Mouse (Mus musculus) B cell, adult 2 months (primary cell): Measurements from ENCODE around the gene Ace2.

ENCODE experiments used
- DNase-seq, 2 experiments: peaks; one replicate each; pipeline ENCODE4 v3.0.0; 2022

Gene Ace2

GRCm38 (mm10) chrX:164183844-164184243 is 44.7 kb downstream of the Ace2 start:
- DNase-seq, result peak; percentile 55 to 62

- no peak for DNase-seq
Measured at GRCm38 (mm10) chrX:164189880-164190279, 50.7 kb downstream of the Ace2 start.

- DNase-seq, result no peak
Measured at GRCm38 (mm10) chrX:164197679-164198078, 58.5 kb downstream of the Ace2 start.

- no peak for DNase-seq
Measured at GRCm38 (mm10) chrX:164200547-164200946, 61.4 kb downstream of the Ace2 start.

- peak; percentile 37 to 55 for DNase-seq
Measured at GRCm38 (mm10) chrX:164221989-164222388, 82.9 kb downstream of the Ace2 start.

GRCm38 (mm10) chrX:164233380-164233779 is 94.2 kb downstream of the Ace2 start:
- DNase-seq, result no peak
